Mouse (Mus musculus): Measurements from ENCODE around the gene Opcml. TPM values are rescaled to one million over a fixed set of nuclear protein-coding genes. Genes with fewer than 3 reads are reported as not detected.

Gene Opcml
- polyA plus RNA-seq, 1 experiment from 2014 or later: 13.5 TPM

DNA sequence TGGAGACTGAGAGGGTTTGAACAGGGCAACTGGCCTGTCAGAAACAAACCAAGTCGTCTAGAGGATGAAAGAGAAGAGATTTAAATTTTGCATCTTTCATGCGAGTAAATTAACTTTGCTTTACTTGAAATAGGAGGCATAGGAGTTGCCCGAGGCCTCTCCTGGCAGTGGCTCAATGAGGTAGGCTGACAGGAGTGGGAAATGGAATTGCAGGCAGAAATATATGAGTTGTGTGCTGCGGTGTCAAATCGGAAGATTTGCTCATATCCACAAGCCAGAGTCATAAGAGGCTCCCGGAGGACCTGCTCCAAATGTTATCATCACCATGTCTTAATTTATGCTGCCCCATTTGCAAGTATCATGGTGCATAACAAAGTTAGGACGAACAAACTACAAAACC, 391.3 kb downstream of the Opcml start:
- no peaks in the 10 kb centered on the region for H3K4me1 ChIP-seq (replicated peaks)
- ATAC-seq (ENCODE audit: low read depth): no peak
- H3K9ac ChIP-seq: no peak overlapping the region
- H3K27me3 ChIP-seq: no peaks in the 10 kb centered on the region
- no peaks in the 10 kb centered on the region for H3K36me3 ChIP-seq
- no peak overlapping the region for H3K27ac ChIP-seq (replicated peaks)
- no peak overlapping the region for H3K4me3 ChIP-seq
- WGBS: 67% methylated on average over 7 of the region's 7 CpGs
- no peak overlapping the region for H3K4me2 ChIP-seq
- H3K9me3 ChIP-seq: no peaks in the 10 kb centered on the region

DNA sequence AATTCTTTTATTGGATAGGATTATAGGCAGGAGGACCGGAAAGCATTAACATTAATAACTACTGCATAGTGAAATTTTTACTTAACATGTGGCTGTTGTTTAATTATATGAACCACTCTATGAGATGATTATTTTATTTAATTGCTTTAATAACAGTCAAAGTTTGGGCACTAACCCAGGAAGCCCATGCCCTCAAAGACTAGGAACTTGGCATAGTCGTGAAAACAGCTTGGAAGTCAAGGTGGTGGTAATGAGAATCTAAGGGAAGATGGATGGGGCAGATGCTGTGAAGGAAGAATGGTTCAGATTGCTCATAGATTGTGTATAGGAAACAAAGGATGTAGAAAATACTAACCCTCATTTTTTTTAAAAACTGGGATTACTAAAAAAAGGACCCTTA, 399.7 kb downstream of the Opcml start:
- no peak overlapping the region for H3K27ac ChIP-seq (replicated peaks)
- H3K9ac ChIP-seq: no peak overlapping the region
- no peak overlapping the region for H3K4me3 ChIP-seq
- H3K27me3 ChIP-seq: no peaks in the 10 kb centered on the region
- no peaks in the 10 kb centered on the region for H3K4me1 ChIP-seq (replicated peaks)
- no peak for ATAC-seq (ENCODE audit: low read depth)
- H3K9me3 ChIP-seq: no peaks in the 10 kb centered on the region
- WGBS: 85% methylated on average over 2 of the region's 2 CpGs
- H3K4me2 ChIP-seq: no peak overlapping the region
- no peaks in the 10 kb centered on the region for H3K36me3 ChIP-seq

DNA sequence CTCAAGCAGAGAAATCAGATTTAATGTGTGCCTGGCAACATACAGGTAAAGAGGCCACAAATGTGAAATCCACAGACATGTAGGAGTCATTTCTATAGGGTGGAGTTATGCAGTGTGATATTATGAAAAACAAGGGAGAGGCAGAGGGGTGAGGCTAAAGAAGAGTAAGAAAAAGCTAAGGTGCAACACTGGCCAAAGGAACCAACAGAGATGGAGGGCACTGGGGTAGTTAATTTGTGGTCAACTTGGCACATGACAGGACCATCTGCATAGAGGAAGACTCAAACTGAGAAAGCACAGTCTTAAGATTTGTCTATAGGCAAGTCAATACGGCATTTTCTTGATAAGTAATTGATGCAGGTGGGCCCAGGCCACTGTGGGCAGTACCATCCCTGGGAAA, 400.2 kb downstream of the Opcml start:
- no peak for ATAC-seq (ENCODE audit: low read depth)
- WGBS: 70% methylated on average over 1 of the region's 1 CpGs

DNA sequence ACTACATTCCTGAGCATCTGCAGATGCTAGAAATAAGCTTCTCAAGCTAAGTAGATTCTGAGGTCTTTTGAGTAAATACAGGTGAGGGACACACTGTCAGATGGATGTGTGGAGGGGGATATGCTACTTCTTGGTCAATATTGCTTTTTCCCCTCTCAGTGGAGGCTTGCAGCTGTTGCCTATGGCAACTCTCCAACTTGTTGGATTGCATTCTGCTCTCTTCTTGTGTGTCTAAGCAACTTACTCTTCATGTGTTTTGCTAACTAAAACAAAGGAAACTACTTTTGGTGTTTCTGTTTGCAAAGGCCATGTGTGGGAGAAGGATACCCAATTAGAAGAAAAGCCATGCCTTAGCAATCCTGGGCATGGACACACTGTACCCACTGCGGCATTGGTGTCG, 406.0 kb downstream of the Opcml start:
- Histone ChIP-seq H3K4me1 (replicated peaks) (no peaks in the 10 kb centered on the region), H3K4me3 (no peak overlapping the region), H3K9ac (no peak overlapping the region), H3K27me3 (no peaks in the 10 kb centered on the region), H3K4me2 (no peak overlapping the region), H3K27ac (replicated peaks) (no peak overlapping the region), H3K36me3 (no peaks in the 10 kb centered on the region), H3K9me3 (no peaks in the 10 kb centered on the region)
- WGBS: 96% methylated on average over 2 of the region's 2 CpGs
- no peak for ATAC-seq (ENCODE audit: low read depth)

More for the DNA sequence above, 400.2 kb downstream of the Opcml start:
- no peak overlapping the region for H3K4me3 ChIP-seq
- no peaks in the 10 kb centered on the region for H3K9me3 ChIP-seq
- no peak overlapping the region for H3K4me2 ChIP-seq
- H3K4me1 ChIP-seq (replicated peaks): no peaks in the 10 kb centered on the region
- H3K36me3 ChIP-seq: no peaks in the 10 kb centered on the region
- no peaks in the 10 kb centered on the region for H3K27me3 ChIP-seq
- no peak overlapping the region for H3K9ac ChIP-seq
- no peak overlapping the region for H3K27ac ChIP-seq (replicated peaks)

DNA sequence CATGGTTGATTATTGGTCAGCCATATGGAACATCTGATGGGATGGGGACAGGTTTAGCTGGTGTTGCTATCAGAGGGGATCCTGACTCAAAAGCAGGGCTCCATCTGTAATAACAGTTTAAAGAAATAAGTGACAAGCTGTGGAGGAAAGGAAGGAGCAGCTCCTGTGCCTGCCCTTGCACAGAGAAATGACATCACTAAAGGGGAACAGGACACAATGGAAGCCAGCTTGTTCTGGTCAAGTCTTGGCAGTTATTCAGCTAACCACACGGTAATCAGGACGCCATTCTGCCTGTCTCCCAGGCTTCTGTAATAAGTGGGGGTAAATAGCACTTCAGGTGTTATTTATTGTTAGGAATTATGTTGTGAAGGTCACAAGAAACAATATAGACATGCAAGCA, 406.5 kb downstream of the Opcml start:
- H3K4me1 ChIP-seq (replicated peaks): no peaks in the 10 kb centered on the region
- WGBS: 53% methylated on average over 2 of the region's 2 CpGs
- H3K4me3 ChIP-seq: no peak overlapping the region
- no peaks in the 10 kb centered on the region for H3K36me3 ChIP-seq
- no peaks in the 10 kb centered on the region for H3K9me3 ChIP-seq
- H3K9ac ChIP-seq: no peak overlapping the region
- no peaks in the 10 kb centered on the region for H3K27me3 ChIP-seq
- H3K4me2 ChIP-seq: no peak overlapping the region
- no peak overlapping the region for H3K27ac ChIP-seq (replicated peaks)
- ATAC-seq (ENCODE audit: low read depth): no peak

DNA sequence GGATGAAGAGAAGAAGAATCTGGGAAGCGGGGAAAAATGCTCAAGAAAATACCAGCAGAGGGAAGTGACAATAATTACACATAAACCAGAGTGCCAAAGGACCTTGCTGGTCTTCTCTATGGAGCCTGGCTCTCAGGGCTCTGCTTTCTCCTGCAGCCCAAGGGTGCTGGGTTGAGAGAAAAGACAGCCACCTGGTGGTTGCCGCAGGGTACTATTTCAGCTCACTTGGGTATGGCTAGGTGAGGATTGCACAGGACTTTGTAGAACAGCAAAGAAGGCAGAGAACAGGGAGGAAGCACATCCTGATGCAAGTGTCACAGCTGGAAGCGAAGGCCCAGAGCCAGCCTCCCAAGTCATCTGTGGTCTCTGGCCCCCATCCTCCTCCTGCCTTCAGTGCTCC, 407.1 kb downstream of the Opcml start:
- ATAC-seq (ENCODE audit: low read depth): peak; percentile 79
- WGBS: 58% methylated on average over 3 of the region's 3 CpGs

DNA sequence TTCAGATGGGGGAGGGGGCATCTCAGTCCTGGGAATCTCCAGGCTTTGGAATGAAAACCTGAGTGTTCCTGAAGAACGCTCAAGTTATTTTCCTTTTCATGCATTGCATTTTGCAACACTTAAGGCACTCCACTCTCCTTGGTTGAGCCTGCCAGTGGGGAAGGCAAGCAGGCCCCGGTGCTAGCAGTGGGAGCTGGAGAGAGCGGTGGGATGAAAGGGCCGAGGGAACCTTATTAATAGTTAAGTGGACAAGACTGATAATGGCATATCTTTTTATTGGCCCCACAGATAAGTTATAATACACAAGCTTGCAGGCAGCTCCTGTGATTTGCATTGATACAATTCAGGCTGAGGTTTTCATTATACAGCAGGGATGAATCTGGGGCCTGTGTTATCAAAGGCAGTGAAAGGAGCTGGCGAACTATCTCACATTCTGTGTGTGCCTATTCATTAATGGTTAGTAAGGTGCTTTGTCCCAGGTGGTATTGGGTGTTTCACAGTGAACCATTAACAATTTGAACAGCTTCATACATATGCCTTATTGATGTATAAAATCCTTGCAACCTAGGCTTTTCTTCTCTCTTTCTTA, 407.6 kb downstream of the Opcml start:
- H3K9ac ChIP-seq: no peak overlapping the region
- no peak overlapping the region for H3K4me3 ChIP-seq
- WGBS: 80% methylated on average over 5 of the region's 5 CpGs
- no peaks in the 10 kb centered on the region for H3K4me1 ChIP-seq (replicated peaks)
- H3K27me3 ChIP-seq: no peaks in the 10 kb centered on the region
- H3K9me3 ChIP-seq: no peaks in the 10 kb centered on the region
- ATAC-seq (ENCODE audit: low read depth): no peak
- no peaks in the 10 kb centered on the region for H3K36me3 ChIP-seq
- H3K27ac ChIP-seq (replicated peaks): no peak overlapping the region
- no peak overlapping the region for H3K4me2 ChIP-seq

More for the DNA sequence above, 407.1 kb downstream of the Opcml start:
- Histone ChIP-seq H3K27me3 (no peaks in the 10 kb centered on the region), H3K4me3 (no peak overlapping the region), H3K4me2 (no peak overlapping the region), H3K27ac (replicated peaks) (no peak overlapping the region), H3K36me3 (no peaks in the 10 kb centered on the region), H3K4me1 (replicated peaks) (no peaks in the 10 kb centered on the region), H3K9ac (no peak overlapping the region), H3K9me3 (no peaks in the 10 kb centered on the region)

DNA sequence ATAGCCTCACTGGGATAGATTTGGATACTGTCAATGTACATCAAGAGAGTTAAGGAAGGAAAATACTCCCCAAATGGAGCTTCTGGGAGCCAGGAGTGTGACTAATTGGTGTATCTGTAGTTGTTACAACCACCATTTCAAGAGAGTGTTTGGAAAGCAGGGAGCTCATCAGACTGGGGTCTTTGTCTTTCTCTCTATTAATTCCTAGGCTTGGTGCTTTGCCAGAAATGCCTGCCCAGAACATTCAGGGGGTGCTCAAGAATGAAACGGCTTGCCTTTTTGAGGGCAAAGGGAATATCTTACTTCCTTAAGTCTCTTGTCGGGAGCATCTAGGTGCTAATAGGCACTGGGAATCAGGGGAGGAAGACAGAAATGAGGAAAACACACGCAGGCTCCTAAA, 416.9 kb downstream of the Opcml start:
- WGBS: 77% methylated on average over 3 of the region's 3 CpGs
- Histone ChIP-seq H3K9ac (no peak overlapping the region), H3K27ac (replicated peaks) (no peak overlapping the region), H3K4me2 (no peak overlapping the region), H3K4me1 (replicated peaks) (peaks cover 9% of the 10 kb centered on the region; the same call in 1 of the 2 replicates), H3K9me3 (no peaks in the 10 kb centered on the region), H3K36me3 (no peaks in the 10 kb centered on the region), H3K27me3 (no peaks in the 10 kb centered on the region), H3K4me3 (no peak overlapping the region)
- no peak for ATAC-seq (ENCODE audit: low read depth)

DNA sequence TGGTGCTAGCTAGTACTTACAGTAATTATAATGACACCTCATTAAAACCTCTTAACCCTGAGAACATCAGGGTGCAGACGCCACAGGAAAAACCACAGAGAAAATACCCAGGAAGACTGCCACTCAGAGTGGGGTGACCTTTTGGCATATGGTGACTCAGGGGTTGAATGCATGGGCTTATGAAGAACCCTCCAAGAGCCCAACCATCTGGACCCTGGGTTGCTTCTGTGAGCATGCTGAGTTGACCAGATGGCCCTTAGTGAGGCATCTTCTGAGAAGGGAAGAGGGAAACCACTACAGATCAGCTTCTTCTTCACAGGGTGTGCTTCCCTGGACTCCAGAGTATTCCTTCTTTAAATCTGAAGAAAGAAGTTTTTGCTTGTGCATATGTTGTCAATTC, 418.1 kb downstream of the Opcml start:
- no peak overlapping the region for H3K4me2 ChIP-seq
- WGBS: 75% methylated on average over 1 of the region's 1 CpGs
- peaks cover 9% of the 10 kb centered on the region; the same call in 1 of the 2 replicates for H3K4me1 ChIP-seq (replicated peaks)
- no peak overlapping the region for H3K9ac ChIP-seq
- H3K9me3 ChIP-seq: no peaks in the 10 kb centered on the region
- no peaks in the 10 kb centered on the region for H3K36me3 ChIP-seq
- H3K27me3 ChIP-seq: no peaks in the 10 kb centered on the region
- ATAC-seq (ENCODE audit: low read depth): no peak
- H3K4me3 ChIP-seq: no peak overlapping the region
- H3K27ac ChIP-seq (replicated peaks): no peak overlapping the region

DNA sequence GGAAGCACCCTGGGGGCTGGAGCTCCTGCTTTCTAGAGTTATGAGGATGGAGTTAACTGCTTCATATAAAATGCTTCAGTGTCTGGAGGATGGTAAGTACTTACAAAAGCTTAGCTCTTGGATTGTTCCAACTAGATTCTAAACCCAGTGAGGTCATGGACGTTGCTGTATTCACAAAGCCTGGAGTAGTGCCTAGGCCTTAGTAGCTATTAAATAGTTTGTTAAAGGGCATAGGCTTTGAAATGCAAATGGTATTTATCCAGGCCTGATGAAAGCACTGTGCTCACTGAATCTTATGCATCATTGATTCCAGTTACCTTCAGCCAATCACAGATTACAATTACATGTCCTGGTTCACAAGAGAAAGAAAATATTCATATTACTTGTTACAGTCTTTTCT, 421.3 kb downstream of the Opcml start:
- Histone ChIP-seq H3K27me3 (no peaks in the 10 kb centered on the region), H3K4me3 (no peak overlapping the region), H3K36me3 (no peaks in the 10 kb centered on the region), H3K4me1 (replicated peaks) (peaks cover 9% of the 10 kb centered on the region; the same call in 1 of the 2 replicates), H3K9ac (no peak overlapping the region), H3K27ac (replicated peaks) (no peak overlapping the region), H3K4me2 (no peak overlapping the region), H3K9me3 (no peaks in the 10 kb centered on the region)
- WGBS: 18% methylated on average over 1 of the region's 1 CpGs
- no peak for ATAC-seq (ENCODE audit: low read depth)

DNA sequence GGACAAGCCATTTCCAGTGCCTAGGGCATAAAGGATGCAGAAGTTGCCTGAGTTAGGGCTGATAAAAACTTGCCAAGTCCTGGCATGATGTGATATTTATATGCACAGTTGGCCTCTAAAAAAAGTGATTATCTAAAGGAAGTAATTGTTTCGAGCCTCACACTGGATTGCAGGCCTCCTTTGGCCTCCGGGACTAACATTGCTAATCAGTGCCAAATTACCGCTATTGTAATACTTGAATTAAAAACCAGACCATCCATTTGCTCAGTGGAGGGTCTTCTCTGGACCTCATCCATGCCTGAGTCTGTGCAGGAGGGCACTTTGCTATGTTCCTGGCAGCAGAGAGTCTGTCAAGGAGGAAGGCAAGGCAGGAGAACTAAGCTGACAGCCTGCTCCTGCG, 423.3 kb downstream of the Opcml start:
- ATAC-seq (ENCODE audit: low read depth): no peak
- H3K27ac ChIP-seq (replicated peaks): no peak overlapping the region
- WGBS: 57% methylated on average over 4 of the region's 4 CpGs
- H3K9ac ChIP-seq: no peak overlapping the region
- no peaks in the 10 kb centered on the region for H3K36me3 ChIP-seq
- 0 out of 2 replicates have a peak, but pooled peaks cover 4% of the 10 kb centered on the region for H3K4me1 ChIP-seq (replicated peaks)
- H3K4me3 ChIP-seq: no peak overlapping the region
- H3K4me2 ChIP-seq: no peak overlapping the region
- no peaks in the 10 kb centered on the region for H3K27me3 ChIP-seq
- H3K9me3 ChIP-seq: no peaks in the 10 kb centered on the region

DNA sequence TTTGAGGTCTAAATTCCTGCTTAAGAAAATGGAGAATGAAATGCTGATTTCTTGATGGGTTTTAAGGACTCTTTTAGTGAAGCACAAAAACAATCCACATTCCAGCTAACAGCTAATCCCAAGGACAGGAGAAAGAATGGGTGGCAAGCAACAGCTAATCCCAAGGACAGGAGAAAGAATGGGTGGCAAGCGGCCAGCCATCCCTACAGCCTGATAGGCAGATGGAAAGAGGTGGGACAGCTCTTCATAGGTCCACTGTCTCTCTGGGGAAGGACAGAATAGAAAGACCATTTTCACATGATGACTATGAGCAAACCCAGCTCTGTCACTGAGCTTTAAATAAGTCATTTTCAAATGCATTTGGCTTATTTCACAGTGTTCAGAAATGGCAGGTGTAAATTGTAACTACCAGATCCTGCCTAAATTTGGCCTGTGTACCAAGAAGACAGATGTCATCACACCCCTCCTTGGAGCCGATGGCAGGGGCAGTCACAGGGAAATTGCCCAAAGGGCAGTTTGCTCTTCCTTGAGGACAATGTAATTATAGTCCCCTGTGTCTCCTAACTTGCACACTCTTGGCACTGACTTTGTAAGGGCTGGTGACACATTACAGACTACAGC, 427.6 kb downstream of the Opcml start:
- H3K4me2 ChIP-seq: no peak overlapping the region
- no peak for ATAC-seq (ENCODE audit: low read depth)
- no peak overlapping the region for H3K4me3 ChIP-seq

DNA sequence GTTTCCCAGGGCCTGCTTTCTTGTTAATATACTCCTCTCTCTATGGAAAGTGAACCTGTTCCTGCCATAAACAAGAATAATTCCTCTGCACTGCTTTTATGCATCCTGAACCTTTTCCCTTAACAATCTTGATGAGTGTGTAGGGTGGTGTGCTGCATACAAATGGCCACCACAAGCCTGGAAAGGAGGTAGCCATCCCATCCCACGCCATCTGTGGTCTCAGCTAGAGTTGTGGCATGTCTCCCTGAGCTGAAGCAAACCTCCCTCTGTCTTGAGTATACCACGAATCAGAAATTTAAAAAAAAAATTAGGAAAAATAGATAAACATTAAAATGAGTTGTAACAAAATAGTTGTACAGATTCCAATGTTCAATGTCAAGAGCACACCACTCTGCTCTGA, 432.2 kb downstream of the Opcml start:
- H3K36me3 ChIP-seq: no peaks in the 10 kb centered on the region
- no peak overlapping the region for H3K9ac ChIP-seq
- H3K4me2 ChIP-seq: no peak overlapping the region
- H3K27ac ChIP-seq (replicated peaks): no peak overlapping the region
- ATAC-seq (ENCODE audit: low read depth): no peak
- H3K9me3 ChIP-seq: no peaks in the 10 kb centered on the region
- 69% methylated on average over 2 of the region's 2 CpGs for WGBS
- H3K4me1 ChIP-seq (replicated peaks): no peaks in the 10 kb centered on the region
- no peak overlapping the region for H3K4me3 ChIP-seq
- no peaks in the 10 kb centered on the region for H3K27me3 ChIP-seq

More for the DNA sequence above, 427.6 kb downstream of the Opcml start:
- H3K9ac ChIP-seq: no peak overlapping the region
- no peaks in the 10 kb centered on the region for H3K36me3 ChIP-seq
- H3K27ac ChIP-seq (replicated peaks): no peak overlapping the region
- H3K4me1 ChIP-seq (replicated peaks): no peaks in the 10 kb centered on the region
- H3K27me3 ChIP-seq: no peaks in the 10 kb centered on the region
- no peaks in the 10 kb centered on the region for H3K9me3 ChIP-seq
- 72% methylated on average over 2 of the region's 2 CpGs for WGBS

All from neural tube, embryonic 13.5 days (tissue).